Mouse (Mus musculus) E14TG2a.4 (cell line): ENCODE measurements around the gene Fhad1.

Experiments
- H3K27me3 ChIP-seq: 2 replicates; pipeline ENCODE4 v1.6.1; 2014; ENCODE audit warnings: low read length, control low read depth; ENCODE audit not compliant: insufficient read depth
- H3K36me3 ChIP-seq: 2 replicates; pipeline ENCODE4 v1.6.1; 2014; ENCODE audit warnings: low read length, control low read depth; ENCODE audit not compliant: insufficient read depth
- H3K4me1 ChIP-seq: replicated peaks from 2 replicates; pipeline ENCODE4 v1.6.1; 2014; ENCODE audit warnings: low read depth, low read length, control low read depth
- H3K4me3 ChIP-seq: replicated peaks from 2 replicates; pipeline ENCODE4 v1.5.1; 2014; ENCODE audit warnings: mild to moderate bottlenecking, low read length
- H3K9me3 ChIP-seq: 2 replicates; pipeline ENCODE4 v1.6.1; 2014; ENCODE audit warnings: low read length, control low read depth
- CTCF ChIP-seq: conservative IDR thresholded peaks from 2 replicates; pipeline ENCODE4 v1.5.1; 2014; ENCODE audit warnings: low read length
- NANOG ChIP-seq: IDR thresholded peaks from 2 replicates; pipeline ENCODE4 v1.6.1; 2014; ENCODE audit warnings: borderline replicate concordance, low read length, mixed read lengths
- POU5F1 ChIP-seq: IDR thresholded peaks from 2 replicates; pipeline ENCODE4 v1.6.1; 2014; ENCODE audit warnings: low read length, borderline replicate concordance

Fhad1 gene

DNA sequence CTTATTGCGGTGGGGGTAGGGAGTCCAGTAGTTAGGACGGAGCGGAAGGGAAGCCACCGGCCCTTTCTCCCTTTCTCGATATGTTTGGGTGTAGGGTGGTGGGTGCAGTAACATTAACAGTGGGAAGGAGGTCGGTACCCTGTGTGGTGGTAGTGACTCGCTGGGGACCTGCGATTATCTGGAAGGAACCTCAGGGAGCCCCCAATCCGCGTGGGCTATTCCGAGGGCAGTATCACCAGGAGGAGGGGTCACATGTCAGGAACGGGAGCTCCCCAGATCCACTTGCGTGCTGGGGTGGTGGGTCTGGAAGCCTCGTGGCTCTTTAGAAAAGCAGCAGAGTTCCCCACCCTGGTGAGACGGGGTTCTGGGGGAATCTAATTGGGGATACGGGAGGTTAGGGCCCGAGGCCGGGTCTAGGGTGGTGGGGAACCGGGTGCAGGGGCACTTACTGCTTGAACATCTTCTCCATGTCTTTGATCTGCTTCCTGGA is 140.7 kb downstream of the Fhad1 start:
- Histone ChIP-seq H3K4me3 (peak overlapping the region; percentile 83), H3K9me3 (no peaks in the 10 kb centered on the region), H3K27me3 (peaks cover 35% of the 10 kb centered on the region), H3K36me3 (peaks cover 20% of the 10 kb centered on the region), H3K4me1 (peaks cover 66% of the 10 kb centered on the region)
- TF ChIP-seq NANOG (no peak), CTCF (no peak), POU5F1 (no peak)

DNA sequence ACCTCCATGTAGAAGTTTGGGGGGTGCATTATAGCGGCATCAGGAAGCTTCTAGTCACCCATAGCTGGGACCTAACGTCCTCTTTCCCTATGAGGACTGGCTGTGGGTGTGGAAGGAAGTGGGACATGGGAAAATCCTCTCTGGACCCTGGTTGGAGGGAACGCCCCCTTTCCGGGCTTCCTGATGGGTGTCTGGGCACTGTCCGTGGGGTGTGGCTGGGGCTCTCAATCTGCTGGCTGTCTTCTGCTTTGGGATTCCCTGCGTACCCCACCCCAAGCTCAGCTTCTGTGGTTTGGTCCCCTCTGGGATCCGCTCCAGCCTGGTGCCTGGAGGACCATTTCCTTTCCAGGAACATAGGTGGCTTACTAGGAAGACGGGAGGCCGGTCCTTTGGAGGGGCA is 141.9 kb downstream of the Fhad1 start:
- H3K27me3 ChIP-seq, result peaks cover 35% of the 10 kb centered on the region
- TF ChIP-seq NANOG, result no peak
- TF ChIP-seq POU5F1, result no peak
- no peak for TF ChIP-seq CTCF
- H3K36me3 ChIP-seq, result peaks cover 21% of the 10 kb centered on the region
- peaks cover 68% of the 10 kb centered on the region for H3K4me1 ChIP-seq
- no peaks in the 10 kb centered on the region for H3K9me3 ChIP-seq
- H3K4me3 ChIP-seq, result no peak overlapping the region

DNA sequence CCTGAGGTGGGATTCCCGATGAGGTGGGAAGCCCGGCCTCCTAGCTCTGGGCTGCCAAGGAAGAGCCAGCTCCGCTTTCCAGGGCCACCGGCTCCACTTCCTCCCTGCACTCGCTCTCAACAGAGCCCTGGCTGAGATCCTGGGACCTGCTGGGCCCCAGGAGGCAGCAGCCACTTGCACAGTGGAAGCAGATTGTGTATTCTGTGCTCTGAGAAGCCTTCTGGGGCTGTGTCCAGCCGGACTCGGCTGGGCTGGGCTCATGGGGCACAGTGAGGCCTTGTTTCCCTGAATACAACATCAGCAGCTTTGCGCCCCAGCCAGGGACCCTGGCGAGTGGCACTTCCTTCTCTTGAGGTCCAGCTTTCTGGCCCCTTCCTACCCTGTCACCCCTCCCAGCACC is 143.0 kb downstream of the Fhad1 start:
- Histone ChIP-seq H3K4me3 (no peak overlapping the region), H3K9me3 (no peaks in the 10 kb centered on the region), H3K27me3 (peaks cover 35% of the 10 kb centered on the region), H3K4me1 (peaks cover 79% of the 10 kb centered on the region), H3K36me3 (peaks cover 21% of the 10 kb centered on the region)
- TF ChIP-seq POU5F1, result no peak

DNA sequence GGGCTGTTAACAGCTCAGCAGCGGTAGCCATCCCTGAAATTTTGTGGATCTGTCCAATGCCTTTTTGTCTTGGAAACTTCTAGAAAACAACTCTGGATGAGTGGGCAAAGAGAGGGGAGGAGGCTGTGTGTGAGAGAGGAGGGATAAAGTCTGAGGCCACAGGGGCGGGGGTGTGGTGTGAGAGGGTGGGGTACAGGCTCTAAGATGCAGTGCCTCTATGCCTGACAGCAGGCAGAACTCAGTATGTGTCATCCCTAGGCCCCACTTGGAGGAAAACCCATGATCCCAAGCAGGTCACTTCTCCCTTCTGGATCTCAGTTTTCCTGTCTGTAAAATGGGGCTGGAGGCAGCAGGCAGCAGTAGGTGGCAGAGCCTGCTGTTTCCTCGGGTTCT is 143.6 kb downstream of the Fhad1 start:
- Histone ChIP-seq H3K9me3 (no peaks in the 10 kb centered on the region), H3K36me3 (peaks cover 21% of the 10 kb centered on the region), H3K4me3 (no peak overlapping the region), H3K27me3 (peaks cover 34% of the 10 kb centered on the region), H3K4me1 (peaks cover 85% of the 10 kb centered on the region)
- TF ChIP-seq NANOG (no peak), POU5F1 (no peak), CTCF (no peak)

DNA sequence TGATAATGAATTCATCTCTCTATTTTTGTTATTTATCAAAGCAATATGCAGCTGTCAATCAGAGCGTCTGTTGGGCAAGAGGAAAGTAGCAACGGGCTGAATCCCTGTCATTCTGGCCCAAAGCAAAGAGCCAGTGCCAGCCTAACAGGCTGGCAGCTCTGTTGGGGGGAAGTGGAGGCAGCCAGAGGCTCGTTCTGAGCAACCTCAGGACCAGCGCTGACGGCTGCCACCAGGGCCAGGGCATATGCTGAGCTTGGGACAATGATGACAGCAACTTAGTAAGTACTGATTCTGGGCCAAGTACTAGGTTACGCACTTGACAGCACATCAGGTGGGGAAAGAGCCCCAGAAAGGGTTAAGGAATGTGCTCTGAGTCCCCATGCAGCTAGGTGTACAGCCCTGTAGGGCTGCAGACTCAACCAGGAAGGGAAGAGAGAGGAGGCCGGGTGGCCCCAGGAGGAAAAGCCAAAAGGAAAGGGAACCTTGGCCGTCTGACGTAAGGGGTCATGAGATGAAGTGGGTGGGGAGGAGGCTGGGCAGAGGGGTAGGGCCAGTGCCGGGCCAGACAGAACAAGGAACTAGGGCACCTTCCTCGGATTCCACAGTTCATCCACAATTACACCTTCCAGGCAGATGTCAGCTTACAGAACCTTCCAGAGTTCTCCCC is 144.1 kb downstream of the Fhad1 start:
- no peak for TF ChIP-seq POU5F1
- Histone ChIP-seq H3K4me1 (peaks cover 89% of the 10 kb centered on the region), H3K27me3 (peaks cover 31% of the 10 kb centered on the region), H3K9me3 (no peaks in the 10 kb centered on the region), H3K36me3 (peaks cover 21% of the 10 kb centered on the region), H3K4me3 (no peak overlapping the region)

DNA sequence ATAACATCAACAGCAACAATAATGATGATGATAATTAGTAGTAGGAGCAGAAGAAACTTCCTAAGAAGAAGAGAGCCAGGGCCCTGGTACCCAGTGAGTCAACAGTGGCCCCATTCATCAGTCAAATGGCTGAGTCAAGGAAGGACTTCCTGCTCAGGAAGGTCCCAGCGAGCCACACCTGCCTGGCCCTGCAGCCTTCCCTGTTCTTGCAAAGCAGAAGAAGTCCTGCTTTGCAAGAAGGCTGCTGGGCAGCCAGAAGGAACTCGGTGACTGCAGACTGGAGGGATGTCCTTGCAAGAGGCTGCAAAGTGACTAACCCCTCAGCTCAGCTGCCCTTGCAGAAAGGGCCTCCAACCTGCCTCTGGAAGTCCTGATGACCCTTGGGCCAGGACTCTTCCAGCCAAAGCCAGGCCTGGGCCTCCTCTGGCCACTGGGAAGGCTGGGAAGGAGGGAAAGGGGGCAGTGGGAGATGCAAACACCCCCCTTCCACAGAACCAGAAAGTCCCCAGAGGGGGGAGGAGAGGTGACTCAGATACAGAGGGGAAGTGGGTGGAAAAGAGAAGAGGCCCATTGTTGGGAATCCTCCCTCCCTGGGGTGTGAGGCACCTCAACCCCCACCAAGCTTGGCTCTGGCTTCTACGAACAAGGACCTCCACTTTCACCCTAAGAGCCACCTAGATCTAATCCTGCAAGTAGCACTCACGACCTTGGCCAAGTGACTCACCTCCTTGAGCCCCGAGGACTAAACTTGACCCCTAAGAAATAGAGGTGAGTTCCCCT is 145.3 kb downstream of the Fhad1 start:
- peaks cover 31% of the 10 kb centered on the region for H3K27me3 ChIP-seq
- peaks cover 90% of the 10 kb centered on the region for H3K4me1 ChIP-seq
- TF ChIP-seq POU5F1, result no peak
- H3K36me3 ChIP-seq, result peaks cover 21% of the 10 kb centered on the region
- H3K4me3 ChIP-seq, result 0 out of 2 replicates have a peak overlapping the region, but pooled peaks have one; percentile 3
- H3K9me3 ChIP-seq, result no peaks in the 10 kb centered on the region

DNA sequence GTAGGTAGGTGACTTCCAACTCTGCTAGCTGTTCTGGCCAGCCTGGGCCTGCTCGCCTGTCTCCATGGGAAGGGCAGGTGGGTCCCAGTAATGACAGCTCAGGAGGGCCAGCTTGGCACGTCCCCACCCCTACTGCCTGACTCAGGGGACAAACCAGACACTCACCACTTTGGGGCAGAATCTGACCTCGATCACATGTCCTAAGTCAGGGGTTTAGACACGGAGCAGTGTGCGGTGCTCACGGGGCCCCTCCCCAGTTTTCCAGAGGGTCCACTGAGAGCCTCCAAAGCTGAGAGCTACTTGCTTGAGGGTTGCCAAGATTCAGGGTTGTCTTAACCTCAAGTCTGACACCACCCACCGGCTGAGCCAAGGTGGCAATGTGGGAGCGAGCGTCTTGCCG is 146.8 kb downstream of the Fhad1 start:
- H3K4me1 ChIP-seq, result peaks cover 88% of the 10 kb centered on the region
- TF ChIP-seq CTCF, result no peak
- TF ChIP-seq POU5F1, result no peak
- TF ChIP-seq NANOG, result no peak
- H3K9me3 ChIP-seq, result no peaks in the 10 kb centered on the region
- no peak overlapping the region for H3K4me3 ChIP-seq
- peaks cover 21% of the 10 kb centered on the region for H3K36me3 ChIP-seq
- peaks cover 16% of the 10 kb centered on the region for H3K27me3 ChIP-seq

DNA sequence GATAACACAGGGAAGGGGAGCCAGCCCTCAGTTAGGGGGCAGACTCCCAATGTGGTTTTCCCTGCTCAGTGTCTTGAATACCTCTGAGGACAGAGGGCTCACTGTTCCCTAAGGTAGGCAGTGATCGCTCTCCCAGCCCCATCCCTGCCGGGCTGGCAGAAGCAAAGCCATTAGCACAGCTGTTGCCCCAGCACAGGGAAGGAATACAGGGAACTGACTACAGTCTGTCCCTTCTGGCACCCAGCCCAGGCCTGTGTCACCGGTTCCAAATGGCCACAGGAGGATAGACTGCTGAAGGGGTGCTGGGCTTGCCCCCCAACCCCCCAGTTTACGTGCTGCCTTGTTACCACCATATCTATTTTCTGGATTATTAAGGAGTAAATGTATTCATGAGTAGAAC is 147.4 kb downstream of the Fhad1 start:
- Histone ChIP-seq H3K4me3 (peak overlapping the region; percentile 35; the same call in 1 of the 2 replicates), H3K9me3 (no peaks in the 10 kb centered on the region), H3K36me3 (peaks cover 20% of the 10 kb centered on the region), H3K4me1 (peaks cover 83% of the 10 kb centered on the region), H3K27me3 (peaks cover 11% of the 10 kb centered on the region)
- no peak for TF ChIP-seq NANOG
- no peak for TF ChIP-seq POU5F1
- TF ChIP-seq CTCF, result no peak
